Mouse (Mus musculus) ES-E14 (cell line): Measurements from ENCODE around the gene Cog7. TPM values are rescaled to one million over a fixed set of nuclear protein-coding genes. Genes with fewer than 3 reads are reported as not detected.

Experiments
- DNase-seq: peaks from one replicate; pipeline ENCODE4 v3.0.0-alpha.2; 2013; ENCODE audit warnings: low read depth, low spot score
- H3K27ac ChIP-seq: 2 replicates; pipeline ENCODE4 v1.5.1; 2012; ENCODE audit warnings: low read depth, mild to moderate bottlenecking, low read length, moderate library complexity, mixed read lengths; ENCODE audit not compliant: poor library complexity, insufficient read depth, severe bottlenecking
- H3K36me3 ChIP-seq: 2 replicates; pipeline ENCODE4 v1.6.1; 2012; ENCODE audit warnings: mild to moderate bottlenecking, low read length, moderate library complexity, mixed read lengths; ENCODE audit not compliant: control insufficient read depth, poor library complexity, insufficient read depth, severe bottlenecking
- H3K4me1 ChIP-seq, 2 experiments: fragments of 150-350 bp in 1 of 2; sonication (generic) in 1 of 2; 2 replicates each; pipeline ENCODE4 v1.6.1; 2012; ENCODE audit warnings: low read length in 2 of 2, mild to moderate bottlenecking in 1 of 2, mixed read lengths in 1 of 2; ENCODE audit not compliant: control insufficient read depth in 2 of 2, insufficient read depth in 2 of 2, poor library complexity in 1 of 2
- H3K4me3 ChIP-seq, 2 experiments: fragments of 150-350 bp in 1 of 2; sonication (generic) in 1 of 2; 2 replicates each; pipeline ENCODE4 v1.5.1; 2012; ENCODE audit warnings: low read length in 2 of 2, low read depth in 1 of 2, mild to moderate bottlenecking in 1 of 2, mixed read lengths in 1 of 2; ENCODE audit not compliant: insufficient read depth in 1 of 2, poor library complexity in 1 of 2, severe bottlenecking in 1 of 2
- H3K9ac ChIP-seq: 2 replicates; pipeline ENCODE4 v1.6.1; 2012; ENCODE audit warnings: low read depth, mild to moderate bottlenecking, low read length, mixed read lengths; ENCODE audit not compliant: poor library complexity, insufficient read depth, severe bottlenecking
- H3K9me3 ChIP-seq: fragments of 150-350 bp; sonication (generic); 2 replicates; pipeline ENCODE4 v1.6.1; 2012; ENCODE audit warnings: low read depth, mild to moderate bottlenecking, low read length; ENCODE audit not compliant: control insufficient read depth, insufficient read depth
- CHD2 ChIP-seq: IDR thresholded peaks from 2 replicates; pipeline ENCODE4 v1.6.1; 2014; ENCODE audit warnings: mild to moderate bottlenecking, low read depth, low read length, inconsistent platforms
- HCFC1 ChIP-seq: IDR thresholded peaks from 2 replicates; pipeline ENCODE4 v1.6.1; 2012; ENCODE audit warnings: low read length, inconsistent platforms, borderline replicate concordance; ENCODE audit not compliant: insufficient read depth
- MAFK ChIP-seq: IDR thresholded peaks from 2 replicates; pipeline ENCODE4 v1.6.1; 2014; ENCODE audit warnings: mild to moderate bottlenecking, low read depth, low read length, inconsistent platforms; ENCODE audit not compliant: insufficient read depth
- ZC3H11A ChIP-seq: IDR thresholded peaks from 2 replicates; pipeline ENCODE4 v1.6.1; 2012; ENCODE audit warnings: low read depth, mild to moderate bottlenecking, inconsistent platforms, low read length, borderline replicate concordance
- ZNF384 ChIP-seq: IDR thresholded peaks from 2 replicates; pipeline ENCODE4 v1.6.1; 2012; ENCODE audit warnings: low read depth, low read length, inconsistent platforms
- in situ Hi-C, 2 experiments: fragments of 600-800 bp; cut with MboI; formaldehyde crosslinking; loops; one replicate each; pipeline ENCODE4 v1.15.1; 2025; ENCODE audit warnings: low sequenced_read_pairs in 2 of 2, inconsistent platforms in 1 of 2; ENCODE audit not compliant: unreplicated experiment in 2 of 2
- total RNA-seq: library from RNA; depleted of rRNA; stranded (reverse); fragments of 300-350 nt; gene quantifications from 2 replicates; pipeline ENCODE4 v1.2.3, GENCODE M21; 2012; rRNA removed

The Cog7 gene
- total RNA-seq, result 17.7 and 19.9 TPM in 2 replicates

- no peak within 1 kb of the TSS for H3K27ac ChIP-seq
- H3K9me3 ChIP-seq, result no peaks in the 10 kb centered on the region
- peak; percentile 85 for DNase-seq
- H3K36me3 ChIP-seq, result peaks cover 4% of the 10 kb centered on the region; the same call in 1 of the 2 replicates
- peak within 1 kb of the TSS; percentile 94 for H3K9ac ChIP-seq
- TF ChIP-seq ZC3H11A, result no peak
- 0 out of 2 replicates have a peak, but pooled peaks have one; percentile 14 for TF ChIP-seq MAFK
- TF ChIP-seq HCFC1, result peak; percentile 79; the same call in 1 of the 2 replicates
- no peak for TF ChIP-seq ZNF384
- no peak for TF ChIP-seq CHD2
- in situ Hi-C loops, result no loop called here
- H3K4me1 ChIP-seq, result no peaks in the 10 kb centered on the region
- H3K4me3 ChIP-seq, result peak within 1 kb of the TSS; percentile 64 to 98
Measured at GRCm38 (mm10) chr7:121981307-121981871, at the start of gene Cog7. Gene Cog7 (minus strand): TSS chr7:121981711.

- Histone ChIP-seq H3K9ac (no peak overlapping the region), H3K36me3 (peaks cover 4% of the 10 kb centered on the region; the same call in 1 of the 2 replicates), H3K4me3 (no peak overlapping the region), H3K27ac (no peak overlapping the region), H3K9me3 (no peaks in the 10 kb centered on the region), H3K4me1 (peaks cover 3 to 7% of the 10 kb centered on the region in 2 experiments; a peak in 3 of 4 replicates)
- DNase-seq, result no peak
- TF ChIP-seq CHD2 (no peak), ZNF384 (no peak), ZC3H11A (no peak), HCFC1 (no peak), MAFK (no peak)
- in situ Hi-C loops, result no loop called here
Measured at GRCm38 (mm10) chr7:122022131-122022530, 40.6 kb upstream of the Cog7 start.

- in situ Hi-C loops, result no loop called here
- peaks cover 5% of the 10 kb centered on the region; the same call in 1 of the 2 replicates for H3K36me3 ChIP-seq
- peak; percentile 74 for DNase-seq
- H3K9me3 ChIP-seq, result no peaks in the 10 kb centered on the region
- peaks cover 3 to 16% of the 10 kb centered on the region in 2 experiments; a peak in 3 of 4 replicates for H3K4me1 ChIP-seq
- no peak for TF ChIP-seq CHD2
- peak; percentile 63; the same call in 1 of the 2 replicates for TF ChIP-seq HCFC1
- peak; percentile 99 for TF ChIP-seq ZNF384
- H3K27ac ChIP-seq, result peak within 1 kb of the TSS; percentile 55; the same call in 1 of the 2 replicates
- peak within 1 kb of the TSS; percentile 74 to 92 for H3K4me3 ChIP-seq
- peak within 1 kb of the TSS; percentile 92 for H3K9ac ChIP-seq
Measured at GRCm38 (mm10) chr7:122020667-122021354, 39.3 kb upstream of the Cog7 start, which contains the start of gene Gga2. Gene Gga2 (minus strand): TSS chr7:122021222.

- H3K9me3 ChIP-seq, result no peaks in the 10 kb centered on the region
- H3K9ac ChIP-seq, result peak overlapping the region; percentile 92
- in situ Hi-C loops, result no loop called here
- H3K4me1 ChIP-seq, result peaks cover 3 to 21% of the 10 kb centered on the region in 2 experiments; a peak in 3 of 4 replicates
- DNase-seq, result no peak
- TF ChIP-seq ZC3H11A (no peak), HCFC1 (no peak), CHD2 (no peak), ZNF384 (no peak), MAFK (no peak)
- H3K36me3 ChIP-seq, result peaks cover 5% of the 10 kb centered on the region; the same call in 1 of the 2 replicates
- H3K4me3 ChIP-seq, result peak overlapping the region; percentile 74 to 92
- no peak overlapping the region for H3K27ac ChIP-seq
Measured at GRCm38 (mm10) chr7:122020273-122020666, 38.8 kb upstream of the Cog7 start.
